Mouse (Mus musculus) layer of hippocampus, adult 11-12 months (tissue): ENCODE results near the gene Gm21650.
"Not testable (repeated sequence)": the region's sequence is repeated elsewhere in the genome, so short reads cannot be mapped to it uniquely, and the experiment has no call there.

ENCODE experiments used
- DNase-seq: peaks from one replicate; pipeline ENCODE4 v3.0.0; 2022; ENCODE audit warnings: low spot score

The Gm21650 gene

GRCm38 (mm10) chrY:77692508-77692907, at the start of gene Gm21650:
TSS of gene Gm21650 (plus strand) at chrY:77692808.
- not testable (repeated sequence) for DNase-seq
